Mouse (Mus musculus) spleen, adult 2 months (tissue): Measurements from ENCODE around the gene Gm45140. TPM values are rescaled to one million over a fixed set of nuclear protein-coding genes. Genes with fewer than 3 reads are reported as not detected.

Experiments
- DNase-seq, 2 experiments: peaks; one replicate each; pipeline versions ENCODE4 v3.0.0 to v3.0.0-alpha.2; 2012 to 2021; ENCODE audit warnings: low spot score in 2 of 2, low read depth in 1 of 2
- H3K27ac ChIP-seq: fragments of 200-500 bp; 2 replicates; pipeline ENCODE4 v1.5.1; 2012; ENCODE audit warnings: low read length, inconsistent platforms; ENCODE audit not compliant: insufficient read depth
- H3K27me3 ChIP-seq: fragments of 200-500 bp; 2 replicates; pipeline ENCODE4 v1.6.1; 2012; ENCODE audit warnings: mild to moderate bottlenecking, moderate library complexity, low read length, inconsistent platforms; ENCODE audit not compliant: control insufficient read depth, insufficient read depth
- H3K36me3 ChIP-seq: fragments of 200-500 bp; 2 replicates; pipeline ENCODE4 v1.6.1; 2012; ENCODE audit warnings: mild to moderate bottlenecking, low read length, inconsistent platforms; ENCODE audit not compliant: control insufficient read depth, insufficient read depth
- H3K4me1 ChIP-seq: fragments of 200-500 bp; 2 replicates; pipeline ENCODE4 v1.6.1; 2011; ENCODE audit warnings: inconsistent platforms; ENCODE audit not compliant: control insufficient read depth, insufficient read depth, insufficient read length
- H3K4me3 ChIP-seq: fragments of 200-500 bp; 2 replicates; pipeline ENCODE4 v1.5.1; 2011; ENCODE audit warnings: mild to moderate bottlenecking, inconsistent platforms; ENCODE audit not compliant: insufficient read depth, insufficient read length; ENCODE audit errors: extremely low read depth
- CTCF ChIP-seq: fragments of 200-500 bp; IDR thresholded peaks from 2 replicates; pipeline ENCODE4 v1.5.1; 2011; ENCODE audit warnings: mild to moderate bottlenecking, inconsistent platforms; ENCODE audit not compliant: insufficient read depth, insufficient read length, insufficient replicate concordance; ENCODE audit errors: extremely low read depth
- POLR2A ChIP-seq: fragments of 200-500 bp; IDR thresholded peaks from 2 replicates; pipeline ENCODE4 v1.6.1; 2011; ENCODE audit warnings: low read depth, low read length, inconsistent platforms
- WGBS: fragments of 180-500 bp; shearing (Covaris S2); methylation state at CpG from one replicate; pipeline ENCODE4 v1.1.7; 2018; 5-methylcytosine and 5-hydroxymethylcytosine counted together
- polyA plus RNA-seq: library from polyadenylated mRNA; depleted of rRNA; stranded (reverse); fragments of >200 nt; gene quantifications from 2 replicates; pipeline ENCODE4 v1.2.3, GENCODE M21; 2012; rRNA removed

The Gm45140 gene
- polyA plus RNA-seq, 1 experiment: 1.3 TPM

DNA sequence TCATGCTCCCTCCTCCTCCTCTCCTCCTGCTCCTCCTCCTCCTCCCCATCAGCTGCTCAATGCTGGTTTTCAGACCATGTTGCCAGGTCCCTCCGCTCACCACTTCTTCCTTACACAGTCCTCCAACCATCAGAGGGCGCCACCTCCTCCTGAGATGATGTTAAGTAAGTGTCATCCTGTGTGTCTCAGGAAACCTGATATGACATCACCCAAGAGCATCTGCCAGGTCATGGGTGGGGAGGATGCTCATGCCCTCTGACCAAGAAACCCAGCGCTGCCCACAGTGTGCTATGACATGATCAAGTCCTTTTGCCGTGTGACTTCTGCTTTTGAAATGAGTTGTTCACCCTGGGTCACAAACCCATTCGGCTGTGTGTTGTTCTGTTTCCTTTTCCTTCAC lies 92.8 kb downstream of the Gm45140 start:
- H3K4me3 ChIP-seq: no peak overlapping the region
- H3K27me3 ChIP-seq: no peaks in the 10 kb centered on the region
- H3K27ac ChIP-seq: no peak overlapping the region
- no peaks in the 10 kb centered on the region for H3K4me1 ChIP-seq
- WGBS: 69% methylated on average over 5 of the region's 5 CpGs
- DNase-seq: peak in 1 of 2 experiments; percentile 29
- no peak for TF ChIP-seq CTCF
- TF ChIP-seq POLR2A: no peak
- no peaks in the 10 kb centered on the region for H3K36me3 ChIP-seq

DNA sequence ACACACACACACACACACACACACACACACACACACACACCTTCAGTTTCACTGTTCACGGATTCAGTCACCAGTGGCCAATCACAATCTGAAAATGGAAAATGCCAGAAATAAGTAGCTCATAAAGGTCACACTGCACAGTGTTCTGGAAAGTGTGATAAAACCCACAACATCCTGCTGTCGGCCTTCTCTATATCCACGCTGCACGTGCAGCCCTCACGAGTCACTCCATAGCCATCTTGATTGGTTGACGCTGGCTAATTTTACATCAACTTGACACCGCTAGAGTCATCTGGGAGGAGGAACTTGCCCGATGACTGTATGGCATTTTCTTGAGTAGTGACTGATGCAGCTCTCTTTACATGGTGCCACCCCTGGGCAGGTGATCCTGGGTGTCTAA lies 93.6 kb downstream of the Gm45140 start:
- DNase-seq: no peak
- Histone ChIP-seq H3K36me3 (no peaks in the 10 kb centered on the region), H3K4me3 (no peak overlapping the region), H3K27me3 (no peaks in the 10 kb centered on the region), H3K27ac (no peak overlapping the region), H3K4me1 (no peaks in the 10 kb centered on the region)
- TF ChIP-seq CTCF (no peak), POLR2A (no peak)
- 40% methylated on average over 8 of the region's 8 CpGs for WGBS

DNA sequence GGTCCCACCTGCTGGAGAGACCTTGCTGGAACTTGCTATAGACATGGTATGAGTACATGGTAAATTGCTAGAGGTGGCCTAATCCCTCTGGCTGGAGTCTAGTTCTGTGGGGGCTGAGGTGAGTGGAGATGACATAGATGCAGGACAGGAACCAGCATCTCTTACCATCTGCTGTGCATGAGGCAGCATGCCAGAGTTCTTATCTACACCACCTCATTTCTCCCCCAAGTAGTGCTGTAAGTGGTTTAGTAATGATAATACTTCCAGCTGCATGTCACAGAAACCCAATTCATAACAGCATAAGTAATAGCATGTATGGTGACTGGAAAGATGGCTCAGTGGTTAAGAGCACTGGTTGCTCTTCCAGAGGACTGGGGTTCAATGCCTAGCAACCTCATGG lies 95.1 kb downstream of the Gm45140 start:
- Histone ChIP-seq H3K27me3 (no peaks in the 10 kb centered on the region), H3K4me1 (no peaks in the 10 kb centered on the region), H3K36me3 (no peaks in the 10 kb centered on the region), H3K27ac (no peak overlapping the region), H3K4me3 (no peak overlapping the region)
- TF ChIP-seq POLR2A (no peak), CTCF (no peak)
- no peak for DNase-seq

DNA sequence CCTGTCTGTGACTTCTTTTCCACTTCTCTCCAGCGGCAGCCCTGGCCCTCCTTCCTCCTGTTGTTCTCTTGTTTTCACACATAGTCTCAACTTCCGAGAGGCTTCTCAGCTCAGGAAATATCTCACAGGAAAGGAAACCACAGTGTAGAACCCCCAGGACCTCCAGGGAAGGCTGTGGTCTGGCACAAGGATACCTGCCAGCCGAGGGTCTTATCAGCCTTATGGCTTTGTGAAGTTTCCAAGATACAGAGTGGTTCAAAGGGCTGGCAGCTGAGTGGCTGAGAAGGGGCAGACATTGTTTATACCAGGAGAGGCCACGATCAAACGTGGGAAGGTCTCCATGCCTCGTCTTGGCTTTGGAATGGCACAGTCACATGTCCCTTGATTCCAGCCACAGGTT lies 95.7 kb downstream of the Gm45140 start:
- no peaks in the 10 kb centered on the region for H3K36me3 ChIP-seq
- TF ChIP-seq POLR2A: no peak
- TF ChIP-seq CTCF: no peak
- WGBS: 14% methylated on average over 6 of the region's 6 CpGs

More for the DNA sequence above, 95.7 kb downstream of the Gm45140 start:
- no peaks in the 10 kb centered on the region for H3K27me3 ChIP-seq
- no peaks in the 10 kb centered on the region for H3K4me1 ChIP-seq
- no peak overlapping the region for H3K4me3 ChIP-seq
- no peak overlapping the region; the same call in 1 of the 2 replicates for H3K27ac ChIP-seq
- no peak for DNase-seq

Other genes starting within 250 kb of the Gm45140 start
- 0.74 and 1.4 TPM in 2 replicates for gene Prokr1, start 245.1 kb downstream of the Gm45140 start, polyA plus RNA-seq
- 2.4 and 2.8 TPM in 2 replicates for gene Aplf, start 163.6 kb downstream of the Gm45140 start, polyA plus RNA-seq
- gene Efcc1, start 104.9 kb downstream of the Gm45140 start, polyA plus RNA-seq: 2.0 and 3.1 TPM in 2 replicates
- 70.5 and 104 TPM in 2 replicates for gene Gp9, start 57.7 kb downstream of the Gm45140 start, polyA plus RNA-seq
- 102 and 110 TPM in 2 replicates for gene Rab43, start 23.6 kb downstream of the Gm45140 start, polyA plus RNA-seq
- 17.8 and 31.4 TPM in 2 replicates for gene Isy1, start 3.0 kb upstream of the Gm45140 start, polyA plus RNA-seq
- gene Cnbp, start 15.3 kb upstream of the Gm45140 start, polyA plus RNA-seq: 123 and 129 TPM in 2 replicates
- gene Copg1, start 52.0 kb upstream of the Gm45140 start, polyA plus RNA-seq: 35.5 and 37.3 TPM in 2 replicates
- gene Hmces, start 78.1 kb upstream of the Gm45140 start, polyA plus RNA-seq: 16.3 and 19.1 TPM in 2 replicates
- gene H1fx, start 145.8 kb upstream of the Gm45140 start, polyA plus RNA-seq: 1.5 and 2.6 TPM in 2 replicates
- gene Rab7, start 209.5 kb upstream of the Gm45140 start, polyA plus RNA-seq: 76.4 TPM in 2 replicates
- gene Rpn1, start 248.7 kb upstream of the Gm45140 start, polyA plus RNA-seq: 85.9 and 94.1 TPM in 2 replicates